Mouse (Mus musculus) intestine, embryonic 16.5 days (tissue): ENCODE measurements around the gene Mrpl43. TPM values are rescaled to one million over a fixed set of nuclear protein-coding genes. Genes with fewer than 3 reads are reported as not detected.

ENCODE experiments used
- ATAC-seq: fragments of 200-750 bp; cut with Nextera tagmentation; 2 replicates; pipeline ENCODE4 v1.8.0; 2017; ENCODE audit warnings: moderate TSS enrichment, moderate library complexity
- H3K27ac ChIP-seq: fragments of 300-500 bp; sonication (generic); 2 replicates; pipeline ENCODE4 v1.5.1; 2014; ENCODE audit warnings: mild to moderate bottlenecking, low read length
- H3K27me3 ChIP-seq: fragments of 300-500 bp; sonication (generic); replicated peaks from 2 replicates; pipeline ENCODE4 v1.6.1; 2014; ENCODE audit warnings: low read length, control low read depth, mixed read lengths; ENCODE audit not compliant: control insufficient read depth, insufficient read depth
- H3K36me3 ChIP-seq: fragments of 300-500 bp; sonication (generic); 2 replicates; pipeline ENCODE4 v1.6.1; 2014; ENCODE audit warnings: low read length, control low read depth; ENCODE audit not compliant: control insufficient read depth, insufficient read depth
- H3K4me1 ChIP-seq: fragments of 300-500 bp; sonication (generic); 2 replicates; pipeline ENCODE4 v1.6.1; 2014; ENCODE audit warnings: low read length, control low read depth, mixed read lengths; ENCODE audit not compliant: control insufficient read depth, insufficient read depth
- H3K4me2 ChIP-seq: fragments of 300-500 bp; sonication (generic); 2 replicates; pipeline ENCODE4 v1.6.1; 2014; ENCODE audit warnings: low read depth, low read length, control low read depth
- H3K4me3 ChIP-seq: fragments of 300-500 bp; sonication (generic); 2 replicates; pipeline ENCODE4 v1.5.1; 2014; ENCODE audit warnings: mild to moderate bottlenecking, low read length
- H3K9ac ChIP-seq: fragments of 300-500 bp; sonication (generic); 2 replicates; pipeline ENCODE4 v1.6.1; 2014; ENCODE audit warnings: low read depth, low read length
- H3K9me3 ChIP-seq: fragments of 300-500 bp; sonication (generic); 2 replicates; pipeline ENCODE4 v1.6.1; 2016; ENCODE audit warnings: low read length, control low read depth; ENCODE audit not compliant: control insufficient read depth
- WGBS: fragments of 180-500 bp; shearing (Covaris S2); extraction: QIAGEN DNeasy Blood & Tissue Kit; methylation state at CpG from one replicate; pipeline ENCODE4 v1.1.7; 2014; 5-methylcytosine and 5-hydroxymethylcytosine counted together
- polyA plus RNA-seq: library from polyadenylated mRNA; unstranded; fragments of >200 nt; fragmentation: Nextera tagmentation; extraction: Ambion mirVana; gene quantifications from 2 replicates; pipeline ENCODE4 v1.2.1, GENCODE M21; 2015

Mrpl43 gene
- polyA plus RNA-seq, 1 experiment from 2014 or later: 76.4 TPM

DNA sequence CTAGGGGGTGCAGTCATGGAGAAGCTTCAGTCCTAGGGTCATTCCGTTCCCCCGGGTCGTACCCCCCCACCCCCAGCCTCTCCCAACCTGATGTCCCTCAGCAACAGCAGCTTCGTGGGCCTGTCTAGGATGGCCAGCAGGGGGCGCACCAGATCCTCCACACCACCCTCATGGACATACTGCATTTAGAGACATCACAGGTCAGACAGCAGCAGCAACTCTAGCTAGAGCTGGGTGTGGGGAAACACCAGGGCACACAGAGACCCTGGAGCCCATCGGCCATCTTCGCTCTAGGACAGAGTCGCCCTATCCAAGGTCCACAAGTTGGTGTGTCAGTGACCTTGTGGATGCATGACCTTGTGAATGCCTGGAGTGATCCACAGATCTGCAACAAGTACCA is 23.9 kb upstream of the Mrpl43 start:
- ATAC-seq: peak; percentile 26; the same call in 1 of the 2 replicates

DNA sequence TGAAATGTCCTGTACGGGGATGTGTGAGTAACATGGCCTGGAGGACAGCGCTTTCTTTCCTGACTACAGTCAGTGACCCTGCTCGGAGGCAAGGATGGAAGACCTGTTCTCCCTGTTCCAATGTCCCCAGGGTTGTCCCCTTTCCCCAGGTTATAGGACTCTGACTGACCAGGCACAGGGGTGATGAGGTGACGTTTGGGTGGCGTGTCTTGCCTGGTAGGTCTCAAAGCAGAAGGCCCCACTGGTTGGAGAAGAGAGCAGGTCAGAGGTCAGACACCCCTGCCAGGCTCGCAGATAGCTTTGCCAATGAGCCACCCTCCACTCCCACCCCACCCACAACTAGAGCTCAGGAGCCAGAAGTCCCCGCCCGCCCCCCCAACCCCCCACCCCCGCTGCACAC is 23.3 kb upstream of the Mrpl43 start:
- H3K4me1 ChIP-seq: peaks cover 30% of the 10 kb centered on the region
- no peak overlapping the region for H3K4me2 ChIP-seq
- H3K9ac ChIP-seq: no peak overlapping the region
- H3K36me3 ChIP-seq: peaks cover 19% of the 10 kb centered on the region
- no peak overlapping the region for H3K4me3 ChIP-seq
- H3K27ac ChIP-seq: no peak overlapping the region
- WGBS: 59% methylated on average over 9 of the region's 9 CpGs
- no peak for ATAC-seq
- H3K27me3 ChIP-seq: no peaks in the 10 kb centered on the region
- no peaks in the 10 kb centered on the region for H3K9me3 ChIP-seq

More for the DNA sequence above, 23.9 kb upstream of the Mrpl43 start:
- H3K4me3 ChIP-seq: no peak overlapping the region
- peaks cover 15% of the 10 kb centered on the region for H3K36me3 ChIP-seq
- no peaks in the 10 kb centered on the region for H3K9me3 ChIP-seq
- H3K4me2 ChIP-seq: no peak overlapping the region
- H3K27me3 ChIP-seq: no peaks in the 10 kb centered on the region
- peaks cover 30% of the 10 kb centered on the region for H3K4me1 ChIP-seq
- no peak overlapping the region for H3K27ac ChIP-seq
- 39% methylated on average over 8 of the region's 8 CpGs for WGBS
- H3K9ac ChIP-seq: no peak overlapping the region

DNA sequence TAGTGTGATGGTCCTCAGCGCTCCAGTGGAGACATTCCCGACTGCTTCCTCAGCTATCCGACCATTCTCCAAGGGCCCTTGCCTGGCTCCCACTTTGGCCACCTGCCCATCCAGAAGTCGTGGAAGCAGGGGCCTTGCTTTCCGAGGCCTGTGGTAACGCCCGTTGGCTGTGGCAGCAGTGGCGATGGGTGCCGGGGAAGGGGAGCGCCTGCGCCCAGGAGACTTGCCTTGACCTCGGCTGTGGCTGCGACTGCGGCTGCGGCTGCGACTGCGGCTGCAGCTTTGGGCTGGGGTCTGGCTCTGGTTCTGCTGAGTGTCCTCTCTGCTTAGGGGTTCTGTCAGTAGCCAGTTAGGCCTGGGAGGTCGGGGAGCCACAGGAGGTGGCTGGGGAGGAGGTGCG is 22.5 kb upstream of the Mrpl43 start:
- no peak for ATAC-seq
- no peaks in the 10 kb centered on the region for H3K9me3 ChIP-seq
- H3K4me3 ChIP-seq: no peak overlapping the region
- H3K4me1 ChIP-seq: peaks cover 30% of the 10 kb centered on the region
- H3K36me3 ChIP-seq: peaks cover 24% of the 10 kb centered on the region
- H3K4me2 ChIP-seq: no peak overlapping the region
- 60% methylated on average over 19 of the region's 19 CpGs for whole genome bisulfite sequencing
- H3K27ac ChIP-seq: 0 out of 2 replicates have a peak overlapping the region, but pooled peaks have one; percentile 0
- no peak overlapping the region for H3K9ac ChIP-seq
- H3K27me3 ChIP-seq: no peaks in the 10 kb centered on the region

DNA sequence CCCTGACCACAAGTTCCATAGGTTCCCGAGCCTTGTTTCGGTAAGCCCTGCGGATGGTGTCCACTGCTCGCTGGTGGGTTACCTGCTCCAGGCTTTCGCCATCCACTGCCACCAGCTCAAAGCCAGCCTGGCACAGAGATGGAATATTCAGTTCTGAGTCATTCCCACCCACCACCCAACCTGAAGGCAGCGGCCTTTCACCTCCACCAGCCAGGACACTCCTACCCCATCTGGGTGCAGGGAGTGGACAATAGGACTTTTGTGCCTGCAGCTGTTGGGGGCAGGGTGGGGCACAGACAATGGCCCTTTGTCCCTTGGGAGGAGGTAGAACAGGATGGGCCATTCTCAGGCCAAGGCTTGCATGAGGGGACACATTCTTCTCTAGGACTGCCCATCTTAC is 21.6 kb upstream of the Mrpl43 start:
- no peak; the same call in 1 of the 2 replicates for ATAC-seq
- Histone ChIP-seq H3K4me1 (peaks cover 30% of the 10 kb centered on the region), H3K9ac (no peak overlapping the region), H3K27ac (no peak overlapping the region), H3K9me3 (no peaks in the 10 kb centered on the region), H3K4me2 (no peak overlapping the region), H3K4me3 (no peak overlapping the region), H3K36me3 (peaks cover 26% of the 10 kb centered on the region), H3K27me3 (no peaks in the 10 kb centered on the region)
- 78% methylated on average over 6 of the region's 6 CpGs for WGBS

DNA sequence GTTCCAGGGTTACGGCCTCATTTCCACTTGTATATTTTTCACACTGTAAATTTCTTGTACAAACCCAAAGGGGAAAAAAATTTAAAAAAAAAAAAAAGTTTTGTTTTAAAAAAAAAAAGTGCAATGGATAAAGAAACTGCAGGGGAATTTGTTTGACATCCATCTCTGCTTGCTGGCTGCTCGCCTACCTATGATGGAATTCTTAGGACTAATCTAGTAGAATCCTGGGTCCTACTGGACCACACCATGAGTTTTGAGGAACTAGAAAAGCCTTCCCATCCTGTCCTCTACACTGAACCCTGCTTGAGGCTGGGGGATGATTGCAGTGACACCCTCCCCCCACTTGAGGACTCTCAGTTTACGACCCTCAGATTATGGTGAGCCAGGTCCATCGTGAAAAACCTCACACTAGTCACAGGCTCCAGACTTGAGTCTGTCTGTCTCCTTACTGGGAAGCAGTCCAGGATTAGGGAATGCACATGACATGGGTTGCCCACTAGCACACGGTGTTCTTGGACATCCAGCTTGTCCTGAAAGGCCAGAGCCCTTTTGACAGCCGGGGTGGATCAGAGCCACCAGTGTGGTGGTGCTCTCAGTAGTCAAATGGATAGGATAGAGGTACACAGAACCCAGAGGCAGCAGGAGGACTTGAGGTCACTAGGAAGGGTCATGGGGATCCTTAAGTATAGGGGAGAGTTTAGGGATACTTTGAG is 20.9 kb upstream of the Mrpl43 start:
- Histone ChIP-seq H3K9ac (no peak overlapping the region), H3K9me3 (no peaks in the 10 kb centered on the region), H3K4me1 (peaks cover 25% of the 10 kb centered on the region), H3K27ac (no peak overlapping the region), H3K4me3 (no peak overlapping the region), H3K27me3 (no peaks in the 10 kb centered on the region), H3K36me3 (peaks cover 26% of the 10 kb centered on the region), H3K4me2 (no peak overlapping the region)
- no peak for ATAC-seq
- 69% methylated on average over 6 of the region's 6 CpGs for WGBS

DNA sequence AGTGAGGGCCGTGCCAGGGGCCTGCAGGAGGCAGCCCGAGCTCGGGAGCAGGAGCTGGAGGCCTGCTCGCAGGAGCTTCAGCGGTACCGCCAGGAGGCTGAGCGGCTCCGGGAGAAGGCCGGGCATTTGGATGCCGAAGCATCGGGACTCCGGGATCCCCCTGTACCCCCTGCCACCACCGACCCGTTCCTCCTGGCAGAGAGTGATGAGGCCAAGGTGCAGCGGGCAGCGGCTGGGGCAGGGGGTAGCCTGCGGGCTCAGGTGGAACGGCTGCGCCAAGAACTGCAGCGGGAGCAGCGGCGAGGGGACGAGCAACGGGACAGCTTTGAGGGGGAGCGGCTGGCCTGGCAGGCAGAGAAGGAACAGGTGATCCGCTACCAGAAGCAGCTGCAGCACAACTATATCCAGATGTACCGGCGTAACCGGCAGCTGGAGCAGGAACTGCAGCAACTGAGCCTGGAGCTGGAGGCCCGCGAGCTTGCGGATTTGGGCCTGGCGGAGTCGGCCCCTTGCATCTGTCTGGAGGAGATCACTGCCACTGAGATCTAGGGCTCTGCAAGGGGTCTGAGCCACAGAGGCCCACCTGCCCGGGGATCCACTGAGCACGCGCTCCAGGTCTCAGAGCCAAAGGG is 19.8 kb upstream of the Mrpl43 start:
- Histone ChIP-seq H3K27ac (no peak overlapping the region), H3K4me1 (peaks cover 22% of the 10 kb centered on the region), H3K9ac (peak overlapping the region; percentile 14; the same call in 1 of the 2 replicates), H3K9me3 (no peaks in the 10 kb centered on the region), H3K27me3 (no peaks in the 10 kb centered on the region), H3K36me3 (peaks cover 29% of the 10 kb centered on the region), H3K4me2 (no peak overlapping the region), H3K4me3 (no peak overlapping the region)
- WGBS: 90% methylated on average over 37 of the region's 37 CpGs
- ATAC-seq: no peak

DNA sequence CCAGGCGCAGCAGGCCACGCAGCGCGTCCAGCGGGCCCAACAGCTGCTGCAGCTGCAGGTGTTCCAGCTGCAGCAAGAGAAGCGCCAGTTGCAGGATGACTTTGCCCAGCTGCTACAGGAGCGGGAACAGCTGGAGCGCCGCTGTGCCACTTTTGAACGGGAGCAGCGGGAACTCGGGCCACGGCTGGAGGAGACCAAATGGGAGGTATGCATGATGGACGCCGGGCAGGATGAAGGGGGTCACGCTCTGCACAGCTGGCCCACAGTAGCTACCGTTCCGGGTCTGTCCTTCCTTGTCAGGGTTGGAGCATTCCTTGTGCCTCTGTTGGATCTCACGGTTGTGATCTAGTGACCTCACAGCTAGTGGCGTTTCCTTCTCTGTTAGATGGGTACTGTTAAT is 18.5 kb upstream of the Mrpl43 start:
- 84% methylated on average over 20 of the region's 20 CpGs for WGBS
- Histone ChIP-seq H3K4me3 (no peak overlapping the region), H3K9me3 (no peaks in the 10 kb centered on the region), H3K36me3 (peaks cover 29% of the 10 kb centered on the region), H3K27ac (no peak overlapping the region), H3K4me1 (peaks cover 31% of the 10 kb centered on the region), H3K4me2 (no peak overlapping the region), H3K27me3 (no peaks in the 10 kb centered on the region), H3K9ac (no peak overlapping the region)
- no peak for ATAC-seq

DNA sequence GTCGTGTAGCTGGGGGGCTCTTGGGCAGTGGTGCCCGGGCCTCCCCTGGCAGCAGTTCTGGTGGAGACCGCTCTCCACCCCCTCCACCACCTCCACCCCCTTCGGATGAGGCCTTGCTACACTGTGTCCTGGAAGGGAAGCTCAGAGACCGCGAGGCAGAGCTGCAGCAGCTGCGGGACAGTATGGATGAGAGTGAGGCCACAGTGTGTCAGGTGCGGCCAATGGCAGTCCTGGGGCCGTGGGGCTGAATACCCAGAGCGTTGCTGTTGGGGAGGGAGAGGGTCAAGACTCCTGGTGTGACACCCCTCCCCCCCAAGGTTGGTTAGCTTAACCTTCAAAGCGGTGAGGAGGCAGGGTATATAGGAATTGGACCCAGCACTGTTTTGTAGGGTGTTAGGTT is 17.8 kb upstream of the Mrpl43 start:
- Histone ChIP-seq H3K9me3 (no peaks in the 10 kb centered on the region), H3K9ac (no peak overlapping the region), H3K4me3 (no peak overlapping the region), H3K4me2 (no peak overlapping the region), H3K27me3 (no peaks in the 10 kb centered on the region), H3K36me3 (peaks cover 29% of the 10 kb centered on the region), H3K4me1 (peaks cover 38% of the 10 kb centered on the region), H3K27ac (no peak overlapping the region)
- WGBS: 80% methylated on average over 11 of the region's 11 CpGs
- ATAC-seq: no peak

DNA sequence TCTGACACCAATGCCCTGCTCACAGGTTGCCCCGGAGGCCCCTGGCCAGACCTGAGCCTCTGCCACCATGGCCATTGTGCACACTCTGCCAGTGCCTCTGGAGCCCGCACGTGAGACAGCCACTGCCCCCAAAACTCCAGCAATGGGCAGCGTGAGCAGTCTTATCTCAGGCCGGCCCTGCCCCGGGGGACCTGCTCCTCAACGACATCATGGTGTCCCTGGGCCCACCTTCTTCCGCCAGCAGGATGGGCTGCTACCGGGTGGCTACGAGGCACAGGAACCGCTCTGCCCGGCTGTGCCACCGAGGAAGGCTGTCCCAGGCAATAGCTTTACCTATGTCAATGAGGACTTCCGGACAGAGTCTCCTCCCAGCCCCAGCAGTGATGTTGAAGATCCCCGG is 15.1 kb upstream of the Mrpl43 start:
- Histone ChIP-seq H3K4me3 (no peak overlapping the region), H3K4me2 (no peak overlapping the region), H3K36me3 (peaks cover 21% of the 10 kb centered on the region), H3K27me3 (no peaks in the 10 kb centered on the region), H3K9ac (peak overlapping the region; percentile 40), H3K4me1 (peaks cover 30% of the 10 kb centered on the region), H3K9me3 (no peaks in the 10 kb centered on the region), H3K27ac (no peak overlapping the region)
- no peak for ATAC-seq
- 89% methylated on average over 15 of the region's 15 CpGs for WGBS
